Mouse (Mus musculus) forebrain, postnatal 0 days (tissue): ENCODE data around the gene Galnt9. TPM values are rescaled to one million over a fixed set of nuclear protein-coding genes. Genes with fewer than 3 reads are reported as not detected.

Experiments
- ATAC-seq: fragments of 200-750 bp; cut with Nextera tagmentation; 2 replicates; pipeline ENCODE4 v1.8.0; 2017; ENCODE audit warnings: mild to moderate bottlenecking, moderate library complexity
- DNase-seq: peaks from one replicate; pipeline ENCODE4 v3.0.0-alpha.2; 2015
- H3K27ac ChIP-seq: fragments of 300-500 bp; sonication (generic); 2 replicates; pipeline ENCODE4 v1.5.1; 2014; ENCODE audit warnings: low read depth, mild to moderate bottlenecking, antibody characterized with exemption, low read length, moderate library complexity, mixed read lengths
- H3K27me3 ChIP-seq: fragments of 300-500 bp; sonication (generic); 2 replicates; pipeline ENCODE4 v1.6.1; 2014; ENCODE audit warnings: mild to moderate bottlenecking, low read length, mixed read lengths; ENCODE audit not compliant: insufficient read depth
- H3K36me3 ChIP-seq: fragments of 300-500 bp; sonication (generic); 2 replicates; pipeline ENCODE4 v1.6.1; 2014; ENCODE audit warnings: mild to moderate bottlenecking, moderate library complexity; ENCODE audit not compliant: insufficient read depth
- H3K4me1 ChIP-seq: fragments of 300-500 bp; sonication (generic); 2 replicates; pipeline ENCODE4 v1.6.1; 2014; ENCODE audit warnings: antibody characterized with exemption; ENCODE audit not compliant: insufficient read depth
- H3K4me2 ChIP-seq: fragments of 300-500 bp; sonication (generic); 2 replicates; pipeline ENCODE4 v1.6.1; 2014; ENCODE audit warnings: low read depth, mild to moderate bottlenecking, moderate library complexity
- H3K4me3 ChIP-seq: fragments of 300-500 bp; sonication (generic); 2 replicates; pipeline ENCODE4 v1.5.1; 2014; ENCODE audit warnings: low read depth, low read length, mixed read lengths
- H3K9ac ChIP-seq: fragments of 300-500 bp; sonication (generic); 2 replicates; pipeline ENCODE4 v1.6.1; 2014; ENCODE audit warnings: mild to moderate bottlenecking
- H3K9me3 ChIP-seq: fragments of 300-500 bp; sonication (generic); 2 replicates; pipeline ENCODE4 v1.6.1; 2016; ENCODE audit warnings: low read length
- CTCF ChIP-seq: sonication (generic); IDR thresholded peaks from 2 replicates; pipeline ENCODE4 v1.5.1; 2016; ENCODE audit warnings: antibody characterized with exemption, control low read depth, low read depth
- WGBS: fragments of 180-500 bp; shearing (Covaris S2); extraction: QIAGEN DNeasy Blood & Tissue Kit; methylation state at CpG from one replicate; pipeline ENCODE4 v1.1.7; 2014; 5-methylcytosine and 5-hydroxymethylcytosine counted together
- polyA plus RNA-seq: library from polyadenylated mRNA; unstranded; fragments of >200 nt; fragmentation: Nextera tagmentation; extraction: Ambion mirVana; gene quantifications from 2 replicates; pipeline ENCODE4 v1.2.1, GENCODE M21; 2015
- total RNA-seq: library from RNA; depleted of rRNA; stranded (reverse); fragments of >200 nt; gene quantifications from 2 replicates; pipeline ENCODE4 v1.2.3, GENCODE M21; 2014

The Galnt9 gene
- total and polyA plus RNA-seq, 2 experiments from 2014 or later: 21.2 to 29.3 TPM

GRCm38 (mm10) chr5:110546726-110547406 is 2.7 kb downstream of the Galnt9 start:
- DNase-seq (no peak), ATAC-seq (no peak)

GRCm38 (mm10) chr5:110548446-110548845 is 4.3 kb downstream of the Galnt9 start:
- ATAC-seq (no peak), DNase-seq (no peak)
- WGBS: 39% methylated on average over 7 of the region's 7 CpGs
- TF ChIP-seq CTCF: no peak
- Histone ChIP-seq H3K4me2 (no peak overlapping the region), H3K27ac (no peak overlapping the region), H3K9me3 (no peaks in the 10 kb centered on the region), H3K4me3 (no peak overlapping the region), H3K36me3 (no peaks in the 10 kb centered on the region), H3K9ac (no peak overlapping the region), H3K4me1 (peaks cover 8% of the 10 kb centered on the region), H3K27me3 (peaks cover 7% of the 10 kb centered on the region)

More at GRCm38 (mm10) chr5:110546726-110547406, 2.7 kb downstream of the Galnt9 start:
- TF ChIP-seq CTCF: no peak
- Histone ChIP-seq H3K36me3 (no peaks in the 10 kb centered on the region), H3K4me1 (peaks cover 8% of the 10 kb centered on the region), H3K9me3 (no peaks in the 10 kb centered on the region), H3K27ac (no peak overlapping the region), H3K4me3 (no peak overlapping the region), H3K27me3 (peaks cover 7% of the 10 kb centered on the region), H3K4me2 (peak overlapping the region; percentile 69), H3K9ac (no peak overlapping the region)
- WGBS: 78% methylated on average over 5 of the region's 5 CpGs

- 72% methylated on average over 2 of the region's 2 CpGs for WGBS
- no peak for TF ChIP-seq CTCF
- Histone ChIP-seq H3K4me1 (peaks cover 5% of the 10 kb centered on the region), H3K9ac (no peak overlapping the region), H3K4me3 (no peak overlapping the region), H3K36me3 (no peaks in the 10 kb centered on the region), H3K27me3 (peaks cover 4% of the 10 kb centered on the region), H3K27ac (no peak overlapping the region), H3K4me2 (no peak overlapping the region), H3K9me3 (no peaks in the 10 kb centered on the region)
- no peak for DNase-seq
- no peak for ATAC-seq
Observed at GRCm38 (mm10) chr5:110550189-110550588, 6.0 kb downstream of the Galnt9 start.

- peak; percentile 18; the same call in 1 of the 2 replicates for TF ChIP-seq CTCF
- 35% methylated on average over 4 of the region's 4 CpGs for WGBS
- Histone ChIP-seq H3K4me1 (no peaks in the 10 kb centered on the region), H3K4me2 (no peak overlapping the region), H3K4me3 (no peak overlapping the region), H3K27ac (no peak overlapping the region), H3K36me3 (no peaks in the 10 kb centered on the region), H3K9ac (no peak overlapping the region), H3K9me3 (no peaks in the 10 kb centered on the region), H3K27me3 (no peaks in the 10 kb centered on the region; the same call in 1 of the 2 replicates)
- DNase-seq: no peak
- no peak for ATAC-seq
Observed at GRCm38 (mm10) chr5:110550841-110551240, 6.7 kb downstream of the Galnt9 start.

GRCm38 (mm10) chr5:110552005-110552404 is 7.8 kb downstream of the Galnt9 start:
- no peak for DNase-seq
- Histone ChIP-seq H3K4me1 (no peaks in the 10 kb centered on the region), H3K27ac (no peak overlapping the region), H3K4me2 (no peak overlapping the region), H3K9me3 (no peaks in the 10 kb centered on the region), H3K9ac (no peak overlapping the region), H3K36me3 (no peaks in the 10 kb centered on the region), H3K4me3 (no peak overlapping the region), H3K27me3 (no peaks in the 10 kb centered on the region)
- TF ChIP-seq CTCF: no peak
- WGBS: 62% methylated on average over 3 of the region's 3 CpGs
- ATAC-seq: no peak

GRCm38 (mm10) chr5:110553315-110553714 is 9.2 kb downstream of the Galnt9 start:
- TF ChIP-seq CTCF: no peak
- no peaks in the 10 kb centered on the region for H3K4me1 ChIP-seq
- H3K27ac ChIP-seq: no peak overlapping the region
- H3K4me3 ChIP-seq: no peak overlapping the region
- DNase-seq (no peak), ATAC-seq (no peak)
- H3K4me2 ChIP-seq: no peak overlapping the region
- 70% methylated on average over 4 of the region's 4 CpGs for WGBS
- no peaks in the 10 kb centered on the region for H3K36me3 ChIP-seq
- no peaks in the 10 kb centered on the region for H3K27me3 ChIP-seq
- H3K9ac ChIP-seq: no peak overlapping the region
- no peaks in the 10 kb centered on the region for H3K9me3 ChIP-seq

- Histone ChIP-seq H3K4me2 (no peak overlapping the region), H3K9ac (no peak overlapping the region), H3K36me3 (no peaks in the 10 kb centered on the region), H3K9me3 (no peaks in the 10 kb centered on the region), H3K27ac (no peak overlapping the region), H3K4me3 (no peak overlapping the region), H3K4me1 (no peaks in the 10 kb centered on the region), H3K27me3 (no peaks in the 10 kb centered on the region)
- WGBS: 55% methylated on average over 2 of the region's 2 CpGs
- no peak for TF ChIP-seq CTCF
- DNase-seq (no peak), ATAC-seq (no peak)
Observed at GRCm38 (mm10) chr5:110555198-110555597, 11.0 kb downstream of the Galnt9 start.
